Mouse (Mus musculus): Measurements from ENCODE around the gene Cbx6. TPM values are rescaled to one million over a fixed set of nuclear protein-coding genes. Genes with fewer than 3 reads are reported as not detected.

Gene Cbx6
- total RNA-seq (2022), result 100 to 1,000 TPM; 261 to 307 (median 292) TPM

DNA sequence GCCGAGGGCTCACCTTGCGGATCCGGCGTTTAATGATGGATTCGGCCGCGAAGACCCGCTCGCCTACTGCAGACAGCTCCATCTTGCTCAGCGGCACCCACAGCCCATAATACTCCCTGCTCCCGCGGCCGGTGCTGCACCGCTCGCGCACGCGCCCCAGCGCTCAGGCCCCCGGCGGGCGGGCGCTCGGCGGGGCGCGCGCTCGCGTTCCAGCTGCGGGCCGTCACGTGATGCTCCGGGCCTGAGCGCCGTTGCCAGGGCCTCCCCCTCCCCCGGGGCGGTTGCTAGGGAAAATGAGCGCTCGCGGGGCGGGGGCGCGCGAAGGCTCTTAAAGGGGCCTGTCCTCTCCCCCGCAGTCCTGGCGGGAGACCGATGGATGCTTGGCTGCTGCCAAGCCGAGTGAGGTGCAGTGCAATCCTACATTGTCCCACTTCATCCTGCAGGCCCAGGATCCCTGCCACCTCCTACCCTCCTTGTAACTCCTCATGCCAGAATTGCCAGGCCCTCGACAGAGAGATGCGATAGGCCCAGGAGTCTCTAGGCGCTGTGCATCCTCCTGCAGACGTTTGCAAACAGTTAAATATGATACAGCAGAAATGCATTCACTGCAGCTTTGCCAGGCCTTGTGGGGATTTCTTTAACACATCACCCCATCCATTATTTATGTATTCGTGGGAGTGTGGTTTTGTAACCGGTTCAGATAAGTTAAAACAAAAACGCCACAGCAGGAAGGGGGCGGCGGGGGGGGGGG is at the start of gene Cbx6, which contains the start of gene Npcd:
Gene Cbx6 (minus strand): TSS at position 559 of the 751 bp plus-strand sequence.
Gene Npcd (minus strand): TSS at position 108 of the 751 bp plus-strand sequence.
- DNase-seq (ENCODE audit: low spot score in 2 of 2), result peak; percentile 96 to 97

DNA sequence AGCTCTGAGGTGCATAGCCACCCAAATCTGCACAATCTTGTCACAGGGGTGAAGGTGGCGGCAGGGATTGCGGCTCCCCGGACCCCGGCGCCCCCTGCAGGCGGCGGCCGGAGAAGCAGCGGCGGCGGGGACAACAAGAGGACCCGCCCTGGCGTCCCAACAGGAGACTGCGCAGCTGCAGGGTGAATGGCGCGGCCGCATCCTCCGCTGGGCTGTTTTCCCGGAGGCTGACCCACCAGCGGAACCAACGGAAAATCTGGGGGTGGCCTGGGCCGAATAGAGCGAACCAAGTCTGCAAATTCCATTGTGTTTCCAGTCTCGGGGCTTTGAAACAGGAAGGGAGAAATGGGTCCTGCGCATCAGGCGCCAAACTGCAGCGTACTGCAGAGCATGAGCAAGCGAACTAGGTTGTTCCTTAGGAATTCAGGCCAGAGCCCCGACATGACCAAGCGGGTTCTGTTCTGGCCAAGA is 48.9 kb upstream of the Cbx6 start:
- DNase-seq (ENCODE audit: low spot score in 2 of 2), result peak; percentile 90 to 95

DNA sequence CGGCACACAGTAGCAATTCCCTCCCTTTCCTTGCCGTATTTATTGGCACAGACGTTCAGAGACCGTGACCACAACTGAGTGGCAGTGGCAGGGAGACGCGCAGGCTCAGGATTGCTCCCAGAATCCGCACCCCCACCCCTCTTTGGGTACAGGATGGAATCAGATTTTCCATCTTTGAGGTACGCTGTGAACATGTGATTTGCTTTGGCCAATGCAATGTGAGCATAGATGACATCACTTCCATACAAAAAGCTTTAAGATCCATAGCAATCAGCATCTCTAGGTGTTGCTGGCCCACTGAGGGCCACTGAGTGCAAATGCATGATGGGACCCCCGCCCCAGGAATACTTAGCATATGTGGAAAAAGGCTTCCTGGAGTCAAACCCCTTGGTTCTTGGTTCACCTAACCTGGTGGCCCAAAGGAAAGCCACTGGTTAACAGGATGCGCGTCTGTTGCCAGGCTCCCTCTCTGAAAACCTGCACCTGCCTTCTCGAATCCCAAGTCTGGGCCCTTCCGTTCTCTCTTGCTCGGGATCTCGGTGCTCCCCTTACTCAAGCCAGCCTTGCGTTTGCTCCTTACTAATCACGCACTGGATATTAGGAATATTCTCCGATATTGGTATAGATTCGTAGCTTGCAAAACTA is 48.3 kb upstream of the Cbx6 start:
- DNase-seq (ENCODE audit: low spot score in 2 of 2), result peak; percentile 70 to 72

DNA sequence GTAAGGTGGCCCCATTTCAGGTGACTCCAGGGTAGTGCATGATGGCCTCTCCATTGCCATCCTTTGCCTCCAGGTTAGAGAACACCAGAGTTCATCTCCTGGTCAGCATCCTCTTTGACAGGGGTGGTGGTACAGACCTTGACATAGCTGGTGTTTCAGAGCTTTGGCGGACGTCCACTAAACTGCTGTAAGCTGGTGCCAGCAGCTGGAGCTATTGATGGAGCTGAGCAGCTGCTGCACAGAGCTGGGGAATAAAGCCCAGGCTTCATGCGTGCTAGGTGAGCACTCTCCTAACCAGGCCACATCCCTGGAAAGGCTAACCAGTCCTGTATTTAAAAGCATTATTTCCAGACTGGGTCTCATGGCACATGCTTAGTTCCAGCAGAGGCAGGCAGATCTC is 46.0 kb upstream of the Cbx6 start:
- DNase-seq (ENCODE audit: low spot score in 2 of 2), result no peak

DNA sequence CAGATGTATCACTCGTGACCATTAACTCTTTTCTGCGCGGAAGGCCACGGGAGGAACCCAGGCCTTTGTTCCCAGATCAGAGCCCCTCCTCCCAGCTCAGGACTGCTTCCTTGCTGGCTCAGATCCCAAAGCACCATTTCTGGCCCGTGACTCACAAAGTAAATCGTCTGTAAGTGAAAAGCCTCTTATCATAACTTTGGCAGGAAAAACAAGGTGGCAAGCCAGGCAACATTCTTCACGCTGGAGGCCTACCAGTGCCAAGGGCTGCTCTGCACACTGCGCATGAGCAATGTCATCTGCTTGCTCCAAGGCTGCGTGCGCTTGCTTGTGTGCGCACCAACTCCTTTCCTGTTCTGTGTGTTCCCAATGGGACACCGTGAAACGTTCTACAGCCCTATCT is 44.8 kb upstream of the Cbx6 start:
- peak; percentile 68 to 75 for DNase-seq (ENCODE audit: low spot score in 2 of 2)

DNA sequence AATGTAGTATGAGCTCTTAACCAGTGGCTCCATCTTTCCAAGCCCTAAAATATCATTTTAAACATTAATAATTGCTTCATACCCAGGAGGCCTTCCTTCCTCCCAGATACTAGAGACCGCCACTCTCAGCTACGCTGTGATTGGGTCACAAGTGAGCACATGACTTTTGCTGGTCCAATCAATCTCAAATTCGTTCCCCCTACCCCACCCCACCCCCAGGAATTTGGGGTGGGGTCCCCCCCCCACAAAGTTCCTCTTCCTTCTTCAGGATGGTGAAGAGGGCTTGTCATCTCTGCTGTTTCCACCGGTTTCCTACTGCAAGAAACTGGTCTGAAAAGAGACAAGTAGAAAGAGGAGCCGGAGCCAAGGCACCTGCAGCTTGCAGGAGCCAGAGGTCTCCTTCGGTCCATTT is 44.2 kb upstream of the Cbx6 start:
- no peak for DNase-seq (ENCODE audit: low spot score in 2 of 2)

DNA sequence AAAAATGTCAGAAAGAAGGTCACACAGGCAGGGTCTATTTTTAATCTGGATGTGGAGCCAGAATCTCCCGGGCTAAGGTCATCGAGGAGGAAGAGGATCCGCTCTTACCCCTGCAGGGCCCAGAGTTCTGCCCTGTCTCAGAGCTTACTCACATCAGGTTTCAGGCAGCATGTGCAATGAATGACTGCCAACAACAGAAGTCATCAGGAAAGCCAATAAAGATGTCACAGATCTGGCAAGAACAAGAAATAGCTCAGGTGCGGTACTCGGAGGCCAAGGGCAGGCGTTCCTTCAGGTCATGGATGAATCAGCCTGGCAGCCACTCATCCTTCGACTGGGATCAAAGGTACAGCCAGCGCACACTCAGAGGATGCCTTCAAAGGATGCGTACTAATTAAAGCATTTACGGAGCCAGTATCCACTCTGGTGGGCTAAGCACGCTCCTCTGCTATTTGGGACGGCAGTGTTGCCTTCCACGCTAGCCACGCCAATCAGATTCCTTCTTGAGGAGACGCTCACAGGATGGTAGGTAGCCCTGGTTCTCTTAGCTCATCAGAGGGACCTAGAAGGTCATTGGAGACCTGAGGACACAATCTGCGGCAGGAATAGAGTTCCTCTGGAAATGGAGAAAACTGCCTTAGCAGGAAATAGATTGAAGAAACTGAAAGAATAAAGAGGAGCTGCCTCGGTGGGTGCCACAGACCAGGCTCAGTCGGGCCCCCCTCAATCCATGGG is 40.9 kb upstream of the Cbx6 start:
- no peak for DNase-seq (ENCODE audit: low spot score in 2 of 2)

DNA sequence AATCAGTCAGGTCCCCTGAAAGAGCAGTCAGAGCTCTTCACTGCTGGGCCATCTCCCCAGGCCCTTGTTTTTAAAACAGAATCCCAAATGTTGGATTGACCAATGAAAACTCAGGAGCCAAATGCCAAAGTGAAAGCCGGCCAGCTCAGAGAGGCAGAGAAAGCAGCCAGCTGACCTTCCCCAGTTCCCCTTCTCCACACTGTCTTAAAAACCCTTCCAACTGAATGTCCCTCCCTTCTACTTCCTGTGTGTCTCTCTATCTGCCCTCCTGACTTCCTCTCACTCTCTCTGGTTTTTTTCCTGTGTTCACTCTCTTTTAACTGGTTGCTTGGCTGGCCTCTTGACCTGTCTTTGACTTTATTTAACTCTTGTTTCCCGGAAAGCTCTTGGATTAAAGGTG is 39.5 kb upstream of the Cbx6 start:
- no peak for DNase-seq (ENCODE audit: low spot score in 2 of 2)

DNA sequence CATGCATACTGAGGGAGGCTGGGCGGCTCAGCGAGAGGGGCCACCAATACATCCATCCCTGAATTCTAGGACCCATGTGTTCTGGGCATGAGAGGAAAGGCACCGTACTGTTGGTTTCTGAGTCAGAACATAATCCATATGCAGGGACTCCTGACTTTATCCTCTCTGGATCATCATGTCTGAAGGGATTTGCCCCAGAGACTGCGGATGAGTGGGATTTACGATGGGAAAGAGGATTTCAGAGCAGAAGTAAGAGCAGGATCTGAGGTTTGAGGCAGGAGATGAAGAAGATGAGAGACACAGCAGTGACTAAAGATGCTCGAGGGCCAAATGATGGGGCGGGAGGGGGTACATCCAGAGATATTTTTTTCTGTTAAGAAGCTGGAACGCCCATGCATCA is 39.1 kb upstream of the Cbx6 start:
- no peak for DNase-seq (ENCODE audit: low spot score in 2 of 2)

DNA sequence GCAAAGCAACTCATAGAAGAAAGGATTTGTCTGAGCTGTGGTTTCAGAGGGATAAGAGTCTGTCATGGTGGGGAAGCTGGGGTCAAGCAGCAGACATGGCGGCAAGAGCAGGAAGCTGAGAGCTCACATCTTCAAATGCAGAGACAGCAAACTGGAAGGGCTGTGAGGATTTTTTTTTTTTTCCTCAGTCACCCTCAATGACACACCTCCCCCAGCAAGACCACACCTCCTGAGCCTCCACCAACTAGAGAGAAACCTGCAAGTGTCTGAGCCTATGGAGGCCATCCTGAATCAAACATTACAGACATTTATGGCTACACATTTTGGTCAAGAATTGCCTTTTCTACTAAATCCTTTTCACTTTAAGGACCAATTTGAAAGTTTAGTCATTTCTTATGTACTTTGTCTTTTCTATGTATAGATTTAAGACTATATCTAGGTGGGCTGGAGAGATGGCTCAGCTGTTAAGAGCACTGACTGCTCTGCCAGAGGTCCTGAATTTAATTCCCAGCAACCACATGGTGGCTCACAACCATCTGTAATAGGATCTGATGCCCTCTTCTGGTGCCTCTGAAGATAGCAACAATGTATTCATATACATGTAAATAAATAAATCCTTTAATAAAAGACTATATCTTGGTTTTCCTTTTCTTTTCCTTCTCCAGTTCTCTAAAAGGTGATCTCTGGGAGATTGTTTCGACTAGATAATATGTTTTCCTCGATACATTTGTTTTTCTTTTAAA is 32.9 kb upstream of the Cbx6 start:
- DNase-seq (ENCODE audit: low spot score in 2 of 2), result no peak

DNA sequence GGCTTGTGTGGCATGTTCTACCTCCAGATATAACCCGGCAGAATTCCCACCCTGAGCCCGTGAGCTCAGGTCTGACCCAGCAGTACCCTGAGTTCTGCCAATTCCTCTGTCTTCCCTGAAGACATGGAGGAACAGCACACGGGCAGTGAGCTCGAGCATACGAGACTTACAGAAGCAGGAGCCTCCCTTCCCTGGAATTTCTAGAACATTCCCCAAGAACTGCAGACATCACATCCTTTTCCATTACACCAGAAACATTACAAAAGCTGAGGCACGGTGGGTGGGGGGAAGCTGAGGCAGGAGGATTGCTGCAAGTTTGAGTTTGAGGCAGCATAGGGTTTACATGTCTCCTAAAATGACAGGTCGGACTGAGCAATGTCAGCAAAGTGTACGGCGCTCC is 25.3 kb upstream of the Cbx6 start:
- no peak for DNase-seq (ENCODE audit: low spot score in 2 of 2)

DNA sequence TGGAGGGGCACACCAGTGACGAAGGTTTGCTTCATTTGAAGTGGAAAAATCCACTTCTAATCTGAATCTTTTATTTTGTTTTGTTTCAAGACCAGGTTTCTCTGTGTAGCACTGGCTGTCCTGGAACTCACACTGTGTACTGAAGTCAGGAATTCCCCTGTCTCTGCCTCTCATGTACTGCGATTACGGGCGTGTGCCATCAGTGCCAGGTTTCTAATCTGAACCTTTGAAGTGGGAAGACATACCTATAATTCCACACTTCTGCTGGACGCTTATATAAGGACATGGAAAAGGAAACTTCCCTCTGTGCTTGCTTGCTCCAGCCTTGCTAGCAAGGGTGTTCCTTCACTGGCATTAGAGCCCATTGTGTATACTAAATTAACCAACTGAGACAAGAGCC is 24.5 kb upstream of the Cbx6 start:
- no peak for DNase-seq (ENCODE audit: low spot score in 2 of 2)

DNA sequence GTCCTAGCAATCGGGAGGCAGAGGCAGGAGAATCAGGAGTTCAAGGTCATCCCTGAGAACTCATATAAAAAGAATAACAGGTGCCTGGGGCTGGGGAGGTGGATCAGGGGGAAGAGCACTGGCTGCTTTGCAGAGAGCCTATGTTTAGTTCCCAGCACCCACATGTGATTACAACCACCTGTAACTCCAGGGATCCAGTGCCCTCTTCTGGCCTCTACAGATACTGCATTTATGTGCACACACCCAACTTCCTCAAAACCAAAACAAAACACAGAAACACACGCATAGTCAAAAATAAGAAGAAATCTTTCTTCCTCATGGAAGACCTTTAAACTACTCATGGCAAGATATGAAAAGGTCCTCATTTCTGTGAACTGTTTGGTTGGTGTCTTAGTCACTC is 15.7 kb upstream of the Cbx6 start:
- no peak for DNase-seq (ENCODE audit: low spot score in 2 of 2)

DNA sequence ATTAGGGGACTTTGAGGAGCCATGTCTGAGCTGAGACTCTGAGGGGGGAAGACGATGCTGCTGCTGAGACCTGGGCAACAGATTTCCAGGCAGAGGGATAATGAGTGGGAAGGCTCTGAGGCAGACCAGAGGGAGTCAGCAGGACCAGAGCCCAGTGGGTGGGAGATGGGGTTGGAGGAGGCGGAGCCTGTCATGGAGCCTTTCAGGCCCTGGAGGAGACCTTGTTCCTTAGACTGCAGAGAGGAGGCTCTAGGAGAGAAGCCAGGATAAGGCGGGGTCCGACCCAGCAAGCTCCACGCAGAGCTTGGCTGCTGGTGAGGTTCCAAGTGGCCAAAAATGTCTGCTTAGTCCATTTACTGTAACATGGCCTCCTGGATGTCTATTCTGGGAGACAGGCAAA is 12.6 kb upstream of the Cbx6 start:
- no peak for DNase-seq (ENCODE audit: low spot score in 2 of 2)

DNA sequence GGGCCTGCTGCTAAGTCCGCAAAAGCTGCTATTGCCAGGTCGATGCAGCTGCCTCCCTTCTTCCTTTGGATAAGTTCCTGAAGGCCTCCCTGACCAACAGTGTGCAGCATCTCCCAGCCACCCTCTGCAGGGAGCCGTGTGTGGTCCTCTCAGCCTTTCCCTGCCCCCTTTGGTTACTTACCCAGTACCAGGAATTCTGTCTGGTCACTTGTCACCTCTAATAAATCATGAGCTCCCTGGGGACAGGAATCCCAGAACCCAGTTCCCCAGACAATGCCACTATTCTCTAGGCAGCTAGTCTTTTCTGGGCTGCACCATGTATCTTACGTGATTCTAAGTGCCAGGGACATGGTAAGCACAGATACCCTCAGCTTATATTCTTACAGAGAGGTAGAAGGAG is 11.5 kb upstream of the Cbx6 start:
- DNase-seq (ENCODE audit: low spot score in 2 of 2), result no peak

DNA sequence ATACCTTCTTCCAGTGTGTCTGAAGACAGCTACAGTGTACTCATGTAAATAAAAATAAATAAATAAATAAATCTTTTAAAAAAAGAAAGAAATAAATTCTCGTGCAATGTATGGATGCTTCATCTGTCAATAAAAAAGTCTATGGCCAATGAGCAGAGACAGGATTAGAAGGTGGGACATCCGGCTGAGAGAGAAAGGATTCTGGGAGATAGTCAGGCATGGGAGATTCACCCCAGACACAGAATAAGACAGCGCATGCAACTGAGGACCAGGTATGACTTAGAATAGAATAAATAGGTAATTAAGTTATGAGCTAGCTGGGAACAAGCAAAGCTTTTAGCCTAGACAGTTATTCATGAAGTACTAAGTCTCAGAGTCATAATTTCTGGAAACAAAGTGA is 8.5 kb upstream of the Cbx6 start:
- DNase-seq (ENCODE audit: low spot score in 2 of 2), result no peak

DNA sequence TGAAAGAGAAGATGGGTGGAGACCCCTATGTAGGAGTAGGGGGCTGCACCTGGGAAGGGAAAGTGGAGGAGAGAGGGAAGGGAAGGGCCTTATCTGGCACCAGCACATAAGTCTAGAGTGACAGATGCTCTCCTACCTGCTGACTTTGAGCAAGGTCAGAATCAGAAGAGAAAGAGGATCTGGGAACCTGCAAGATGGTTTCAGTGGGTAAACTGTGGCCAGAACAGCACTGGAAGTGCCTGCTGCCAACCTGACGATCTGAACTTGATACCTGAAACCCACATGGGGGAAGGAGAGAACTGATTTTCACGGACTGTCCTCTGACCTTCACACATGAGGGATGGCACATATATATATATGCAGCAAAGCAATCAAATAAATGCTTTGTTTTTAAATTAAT is 5.8 kb upstream of the Cbx6 start:
- DNase-seq (ENCODE audit: low spot score in 2 of 2), result no peak

DNA sequence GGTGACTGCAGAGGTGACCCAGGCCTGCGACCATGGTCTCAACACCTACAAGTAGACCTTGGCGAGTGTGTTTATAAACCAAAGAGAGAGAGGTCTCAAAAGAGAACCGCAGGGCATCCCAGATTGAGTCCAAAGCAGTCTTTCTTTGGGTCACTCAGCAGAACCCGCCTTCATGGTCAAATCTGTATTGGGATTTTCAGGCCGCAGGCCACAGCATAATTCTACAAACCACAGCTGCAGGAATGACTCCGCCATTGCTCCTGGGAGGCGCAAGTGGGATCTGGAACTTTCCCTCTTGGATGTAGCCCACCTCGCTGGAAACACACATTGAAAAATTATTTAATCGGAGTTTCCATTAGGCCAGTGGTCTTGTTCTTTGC is 383 bp upstream of the Cbx6 start:
- no peak for DNase-seq (ENCODE audit: low spot score in 2 of 2)

DNA sequence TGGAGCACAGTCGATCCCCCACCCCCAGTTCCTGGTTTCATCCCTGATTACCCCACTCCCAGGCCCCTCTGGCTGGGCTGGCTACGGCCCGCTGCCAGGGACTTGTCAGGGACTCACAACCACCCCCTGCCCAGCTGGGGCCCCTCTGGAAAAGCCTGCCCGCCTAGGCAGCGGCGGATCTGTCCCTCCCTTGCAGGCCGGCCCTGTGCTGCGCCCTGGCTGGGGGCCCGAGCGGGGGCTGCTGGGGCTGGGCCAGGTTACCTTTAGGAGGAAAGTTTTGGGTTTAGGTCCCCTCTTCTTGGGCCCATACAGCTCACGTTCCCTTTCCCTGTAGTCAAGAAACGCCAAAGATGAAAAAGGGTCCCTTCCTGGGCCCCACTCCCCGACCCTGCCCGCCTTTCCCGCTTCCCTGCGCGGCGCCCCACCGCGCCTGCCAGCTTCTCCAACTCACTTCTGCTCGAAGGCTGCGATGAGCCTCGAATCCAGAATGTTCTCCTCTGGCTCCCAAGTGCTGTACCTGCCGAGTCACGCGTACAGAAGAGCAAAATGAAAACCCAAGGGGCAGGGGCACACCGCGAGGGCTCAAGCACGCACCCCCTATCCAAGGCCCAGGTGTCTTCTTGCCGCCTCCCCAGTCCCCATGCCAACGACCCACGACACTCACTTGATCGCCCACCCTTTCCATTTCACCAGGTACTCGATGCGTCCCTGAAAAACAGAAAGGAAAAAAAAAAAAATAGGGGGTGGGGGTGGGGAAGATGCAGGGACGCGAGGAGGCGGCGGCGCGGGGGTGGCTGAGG is 1.0 kb downstream of the Cbx6 start:
- peak; percentile 28 to 48 for DNase-seq (ENCODE audit: low spot score in 2 of 2)

DNA sequence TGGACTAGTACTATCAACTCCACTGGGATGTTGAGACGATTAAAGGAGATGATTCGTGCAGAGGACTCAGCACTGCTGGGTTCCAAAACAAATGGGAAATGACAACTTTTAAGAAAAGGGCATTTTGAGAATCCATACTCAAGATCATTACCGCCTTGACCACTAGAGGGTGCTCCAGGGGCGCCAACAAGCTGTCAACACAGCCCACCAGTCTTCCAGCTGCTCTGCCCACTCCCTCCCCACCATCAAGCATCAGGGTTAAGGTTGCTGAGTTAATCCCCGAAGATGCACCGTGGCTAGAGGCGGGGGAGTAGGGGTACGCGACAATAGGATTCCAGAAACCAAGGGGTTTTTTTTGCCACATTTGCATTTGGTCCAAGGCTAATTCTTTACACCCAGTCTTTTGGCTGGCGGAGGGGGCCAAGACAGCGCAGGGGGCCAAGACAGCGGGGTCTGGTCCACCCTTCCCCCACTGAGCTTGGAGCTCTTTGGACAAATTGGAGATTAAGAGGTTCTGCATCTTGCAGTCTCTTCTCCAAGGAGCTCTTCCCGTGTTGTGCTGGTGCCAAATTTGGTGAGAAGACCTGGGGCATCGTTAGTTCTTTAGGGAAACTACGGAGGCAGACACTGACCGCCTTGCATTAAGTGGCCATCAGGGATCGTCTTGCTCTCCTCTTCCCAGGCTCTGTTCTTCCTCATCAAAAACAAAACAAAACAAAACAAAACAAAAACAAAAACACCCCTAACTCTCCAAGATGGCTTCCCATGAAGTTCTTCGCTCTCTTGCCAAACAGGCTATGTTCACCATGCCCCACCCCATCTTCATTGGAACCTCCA is 2.2 kb downstream of the Cbx6 start:
- DNase-seq (ENCODE audit: low spot score in 2 of 2), result peak; percentile 65 to 78
